Mouse (Mus musculus): ENCODE data around the gene A230050P20Rik. TPM values are rescaled to one million over a fixed set of nuclear protein-coding genes. Genes with fewer than 3 reads are reported as not detected.

A230050P20Rik gene
- polyA plus RNA-seq, 1 experiment, result 4.6 TPM

DNA sequence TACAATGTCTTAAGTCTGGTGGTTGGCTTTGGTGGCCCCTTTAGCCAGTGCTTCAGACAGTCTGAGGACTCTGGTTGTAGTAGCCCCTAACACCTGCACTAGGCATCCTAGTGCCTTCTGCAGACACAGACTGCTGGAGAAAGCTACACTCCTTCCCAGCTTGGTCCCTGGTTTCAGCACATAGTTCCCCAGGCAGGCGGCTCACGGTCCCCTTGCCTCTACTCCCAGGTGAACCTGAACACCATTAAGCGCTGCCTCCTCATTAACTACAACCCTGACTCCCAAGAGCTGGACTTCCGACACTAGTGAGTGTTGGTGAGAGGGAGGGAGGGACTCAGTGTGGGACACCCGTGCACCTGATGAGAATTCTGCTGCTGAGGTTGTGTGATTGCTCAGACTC is 22.0 kb downstream of the A230050P20Rik start:
- TF ChIP-seq MAX (IDR thresholded peaks at IDR 0.05; ENCODE audit: low read depth), result no peak
- no peak for TF ChIP-seq POLR2A (IDR thresholded peaks at IDR 0.05; ENCODE audit: insufficient read length, low read depth)
- TF ChIP-seq POLR2AphosphoS2 (IDR thresholded peaks at IDR 0.05; ENCODE audit: insufficient read length, low read depth), result no peak
- no peak for TF ChIP-seq SRF (IDR thresholded peaks at IDR 0.05; ENCODE audit: control insufficient read depth, insufficient read length, low read depth)
- no peak for TF ChIP-seq E2F4 (IDR thresholded peaks at IDR 0.05; ENCODE audit: insufficient read depth)
- no peak for TF ChIP-seq CEBPB (IDR thresholded peaks at IDR 0.05; ENCODE audit: insufficient read depth, poor library complexity, severe bottlenecking)
- no peak for TF ChIP-seq TCF12 (IDR thresholded peaks at IDR 0.05; ENCODE audit: insufficient read depth, poor library complexity, severe bottlenecking)
- no peak for TF ChIP-seq REST (IDR thresholded peaks at IDR 0.05; ENCODE audit: insufficient read depth, insufficient read length)
- no peak for TF ChIP-seq MYOD1 (IDR thresholded peaks at IDR 0.05; ENCODE audit: control insufficient read depth in 1 of 3, insufficient read length in 2 of 3, low read depth in 2 of 3)
- TF ChIP-seq USF1 (IDR thresholded peaks at IDR 0.05; ENCODE audit: low read depth), result no peak
- TF ChIP-seq TCF3 (IDR thresholded peaks at IDR 0.05; ENCODE audit: insufficient read length, low read depth), result no peak
- no peak for TF ChIP-seq MYOG (IDR thresholded peaks at IDR 0.05; ENCODE audit: control insufficient read depth in 1 of 3, insufficient read depth in 1 of 3, insufficient read length in 2 of 3, low read depth in 2 of 3)
- H3K4me3 ChIP-seq, result no peak overlapping the region
- H3K4me2 ChIP-seq (ENCODE audit: low read depth), result no peak overlapping the region
- H3ac ChIP-seq (ENCODE audit: control insufficient read depth, insufficient read length), result no peak overlapping the region
- H3K27me3 ChIP-seq (ENCODE audit: control insufficient read depth, insufficient read depth, insufficient read length), result no peaks in the 10 kb centered on the region
- H3K79me2 ChIP-seq (ENCODE audit: control insufficient read depth, insufficient read depth), result peaks cover 16% of the 10 kb centered on the region
- peaks cover 29% of the 10 kb centered on the region for H3K36me3 ChIP-seq (ENCODE audit: control insufficient read depth, insufficient read depth)

GRCm38 (mm10) chr9:20891339-20892103 is 23.1 kb downstream of the A230050P20Rik start:
- peaks cover 29% of the 10 kb centered on the region for H3K36me3 ChIP-seq (ENCODE audit: control insufficient read depth, insufficient read depth)
- TF ChIP-seq SRF (IDR thresholded peaks at IDR 0.05; ENCODE audit: control insufficient read depth, insufficient read length, low read depth), result no peak
- TF ChIP-seq POLR2AphosphoS2 (IDR thresholded peaks at IDR 0.05; ENCODE audit: insufficient read length, low read depth), result no peak
- TF ChIP-seq CEBPB (IDR thresholded peaks at IDR 0.05; ENCODE audit: insufficient read depth, poor library complexity, severe bottlenecking), result no peak
- TF ChIP-seq USF1 (IDR thresholded peaks at IDR 0.05; ENCODE audit: low read depth), result no peak
- TF ChIP-seq TCF3 (IDR thresholded peaks at IDR 0.05; ENCODE audit: insufficient read length, low read depth), result no peak
- TF ChIP-seq MYOD1 (IDR thresholded peaks at IDR 0.05; ENCODE audit: control insufficient read depth in 1 of 3, insufficient read length in 2 of 3, low read depth in 2 of 3), result no peak
- TF ChIP-seq TCF12 (IDR thresholded peaks at IDR 0.05; ENCODE audit: insufficient read depth, poor library complexity, severe bottlenecking), result no peak
- no peak for TF ChIP-seq E2F4 (IDR thresholded peaks at IDR 0.05; ENCODE audit: insufficient read depth)
- TF ChIP-seq MAX (IDR thresholded peaks at IDR 0.05; ENCODE audit: low read depth), result no peak
- TF ChIP-seq MYOG (IDR thresholded peaks at IDR 0.05; ENCODE audit: control insufficient read depth in 1 of 3, insufficient read depth in 1 of 3, insufficient read length in 2 of 3, low read depth in 2 of 3), result no peak
- TF ChIP-seq POLR2A (IDR thresholded peaks at IDR 0.05; ENCODE audit: insufficient read length, low read depth), result no peak
- no peak for TF ChIP-seq REST (IDR thresholded peaks at IDR 0.05; ENCODE audit: insufficient read depth, insufficient read length)
- no peaks in the 10 kb centered on the region for H3K27me3 ChIP-seq (ENCODE audit: control insufficient read depth, insufficient read depth, insufficient read length)
- no peak overlapping the region for H3K4me2 ChIP-seq (ENCODE audit: low read depth)
- H3ac ChIP-seq (ENCODE audit: control insufficient read depth, insufficient read length), result no peak overlapping the region
- peaks cover 16% of the 10 kb centered on the region for H3K79me2 ChIP-seq (ENCODE audit: control insufficient read depth, insufficient read depth)
- H3K4me3 ChIP-seq, result no peak overlapping the region

GRCm38 (mm10) chr9:20892104-20892653 is 23.7 kb downstream of the A230050P20Rik start:
- peaks cover 29% of the 10 kb centered on the region for H3K36me3 ChIP-seq (ENCODE audit: control insufficient read depth, insufficient read depth)
- H3K79me2 ChIP-seq (ENCODE audit: control insufficient read depth, insufficient read depth), result peaks cover 21% of the 10 kb centered on the region
- H3ac ChIP-seq (ENCODE audit: control insufficient read depth, insufficient read length), result no peak overlapping the region
- H3K27me3 ChIP-seq (ENCODE audit: control insufficient read depth, insufficient read depth, insufficient read length), result no peaks in the 10 kb centered on the region
- no peak overlapping the region for H3K4me3 ChIP-seq
- TF ChIP-seq E2F4 (IDR thresholded peaks at IDR 0.05; ENCODE audit: insufficient read depth), result no peak
- peak; percentile 41 for TF ChIP-seq POLR2A (IDR thresholded peaks at IDR 0.05; ENCODE audit: insufficient read length, low read depth)
- peak; percentile 88 for TF ChIP-seq POLR2AphosphoS2 (IDR thresholded peaks at IDR 0.05; ENCODE audit: insufficient read length, low read depth)
- no peak overlapping the region for H3K4me2 ChIP-seq (ENCODE audit: low read depth)

- no peaks in the 10 kb centered on the region for H3K27me3 ChIP-seq (ENCODE audit: control insufficient read depth, insufficient read depth, insufficient read length)
- H3K36me3 ChIP-seq (ENCODE audit: control insufficient read depth, insufficient read depth), result peaks cover 29% of the 10 kb centered on the region
- no peak overlapping the region for H3K4me3 ChIP-seq
- H3K79me2 ChIP-seq (ENCODE audit: control insufficient read depth, insufficient read depth), result peaks cover 30% of the 10 kb centered on the region
- no peak overlapping the region for H3ac ChIP-seq (ENCODE audit: control insufficient read depth, insufficient read length)
- no peak overlapping the region for H3K4me2 ChIP-seq (ENCODE audit: low read depth)
- TF ChIP-seq POLR2A (IDR thresholded peaks at IDR 0.05; ENCODE audit: insufficient read length, low read depth), result peak; percentile 80
- TF ChIP-seq TCF12 (IDR thresholded peaks at IDR 0.05; ENCODE audit: insufficient read depth, poor library complexity, severe bottlenecking), result no peak
- peak; percentile 98 for TF ChIP-seq POLR2AphosphoS2 (IDR thresholded peaks at IDR 0.05; ENCODE audit: insufficient read length, low read depth)
- TF ChIP-seq CEBPB (IDR thresholded peaks at IDR 0.05; ENCODE audit: insufficient read depth, poor library complexity, severe bottlenecking), result no peak
- no peak for TF ChIP-seq SRF (IDR thresholded peaks at IDR 0.05; ENCODE audit: control insufficient read depth, insufficient read length, low read depth)
- TF ChIP-seq MYOG (IDR thresholded peaks at IDR 0.05; ENCODE audit: control insufficient read depth in 1 of 3, insufficient read depth in 1 of 3, insufficient read length in 2 of 3, low read depth in 2 of 3), result no peak
Measured at GRCm38 (mm10) chr9:20893069-20893468, 24.6 kb downstream of the A230050P20Rik start.
